Mouse (Mus musculus) mouse trophoblast stem cell (cell line): ENCODE measurements at regions not wholly inside any gene's neighbourhood (a gene's known extent, or its start where the extent isn't known, plus 50 kb on each side); places are given as distances from the start of the nearest gene placed in this dataset.

Experiments
- in situ Hi-C, 2 experiments: fragments of 300-500 bp; cut with MseI, MboI; formaldehyde crosslinking; loops; 2 replicates in 1 of 2; 3 replicates in 1 of 2; pipeline ENCODE4 v1.15.1; 2025

GRCm38 (mm10) chr13:99588646-99589045 lies 72.3 kb upstream of the Map1b start:
- in situ Hi-C loops, result no loop called here

GRCm38 (mm10) chr13:99583841-99584240 lies 67.5 kb upstream of the Map1b start:
- in situ Hi-C loops, result no loop called here

GRCm38 (mm10) chr13:99580296-99580695 lies 64.0 kb upstream of the Map1b start:
- in situ Hi-C loops, result no loop called here

GRCm38 (mm10) chr13:99579596-99580175 lies 63.3 kb upstream of the Map1b start:
- in situ Hi-C loops, result no loop called here

- in situ Hi-C loops, result no loop called here
Measured at GRCm38 (mm10) chr13:99577686-99578085, 61.3 kb upstream of the Map1b start.

GRCm38 (mm10) chr13:99573021-99573420 lies 56.7 kb upstream of the Map1b start:
- in situ Hi-C loops, result no loop called here

DNA sequence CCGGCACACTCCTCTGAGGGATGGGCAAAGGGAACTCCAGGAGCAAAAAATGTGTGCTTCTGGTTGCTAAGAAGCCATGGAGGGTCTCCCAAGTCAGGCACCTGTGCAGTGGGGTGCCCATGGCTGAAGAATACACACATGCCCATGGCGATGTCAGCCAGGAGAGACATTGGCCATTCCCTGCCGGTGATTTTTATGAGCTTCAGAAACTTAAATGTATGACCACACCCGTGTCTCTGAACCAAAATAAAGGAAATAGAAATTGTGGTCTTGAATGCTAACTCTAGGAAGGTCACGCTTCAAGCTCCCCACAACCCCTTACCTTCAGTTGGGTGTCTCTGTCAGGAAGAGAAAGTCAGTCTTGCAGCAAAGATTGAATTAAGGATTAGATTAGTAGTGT lies 56.0 kb upstream of the Map1b start:
- in situ Hi-C loops, result no loop called here
